Mouse (Mus musculus) erythroblast, embryonic 14.5 days (primary cell): ENCODE data around the gene Ifitm2.

Experiments
- GATA1 ChIP-seq: IDR thresholded peaks from 2 replicates; pipeline ENCODE4 v1.6.1; 2012; ENCODE audit warnings: low read length, inconsistent platforms, mixed read lengths
- TAL1 ChIP-seq: IDR thresholded peaks from 3 replicates; pipeline ENCODE4 v1.6.1; 2012; ENCODE audit warnings: low read length, inconsistent platforms, mixed read lengths

DNA sequence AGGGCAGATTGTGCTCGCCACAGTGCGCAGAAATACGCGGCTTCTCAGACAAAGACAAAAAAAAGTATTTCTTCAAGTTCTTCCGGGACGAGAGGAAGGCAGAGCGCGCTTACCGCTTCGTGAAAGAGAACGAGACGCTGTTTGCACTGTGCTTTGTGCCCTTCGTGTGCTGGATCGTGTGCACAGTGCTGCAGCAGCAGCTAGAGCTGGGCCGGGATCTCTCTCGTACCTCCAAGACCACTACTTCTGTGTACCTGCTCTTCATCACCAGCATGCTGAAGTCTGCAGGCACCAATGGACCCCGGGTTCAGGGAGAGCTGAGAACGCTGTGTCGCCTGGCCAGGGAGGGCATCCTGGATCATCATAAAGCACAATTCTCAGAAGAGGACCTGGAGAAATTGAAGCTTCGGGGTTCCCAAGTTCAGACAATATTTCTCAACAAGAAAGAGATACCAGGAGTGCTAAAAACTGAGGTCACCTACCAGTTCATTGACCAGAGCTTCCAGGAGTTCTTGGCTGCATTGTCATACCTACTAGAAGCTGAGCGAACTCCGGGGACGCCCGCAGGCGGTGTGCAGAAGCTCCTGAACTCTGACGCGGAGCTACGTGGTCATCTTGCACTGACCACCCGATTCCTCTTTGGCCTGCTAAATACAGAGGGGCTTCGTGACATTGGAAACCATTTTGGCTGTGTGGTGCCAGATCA, 32.6 kb downstream of the Ifitm2 start:
- TF ChIP-seq TAL1: no peak
- no peak for TF ChIP-seq GATA1
